Mouse (Mus musculus) thymus, postnatal 0 days (tissue): ENCODE data around the gene Lamc3. TPM values are rescaled to one million over a fixed set of nuclear protein-coding genes. Genes with fewer than 3 reads are reported as not detected.
A peak's percentile ranks its signal among the peaks of the same experiment; 100 is the strongest.
"Not testable (repeated sequence)": the region's sequence is repeated elsewhere in the genome, so short reads cannot be mapped to it uniquely, and the experiment has no call there.

Experiments used
- DNase-seq: peaks from one replicate; pipeline ENCODE4 v3.0.0-alpha.2; 2015; ENCODE audit warnings: low spot score
- polyA plus RNA-seq: library from polyadenylated mRNA; unstranded; fragments of >200 nt; fragmentation: Nextera tagmentation; extraction: Ambion mirVana; gene quantifications from 2 replicates; pipeline ENCODE4 v1.2.1, GENCODE M21; 2015

Gene Lamc3
- polyA plus RNA-seq, 1 experiment from 2014 or later: 0.21 TPM

GRCm38 (mm10) chr2:31874290-31874855 lies 12.7 kb upstream of the Lamc3 start:
- DNase-seq: no peak

GRCm38 (mm10) chr2:31876446-31876845 lies 10.6 kb upstream of the Lamc3 start:
- DNase-seq: no peak

DNA sequence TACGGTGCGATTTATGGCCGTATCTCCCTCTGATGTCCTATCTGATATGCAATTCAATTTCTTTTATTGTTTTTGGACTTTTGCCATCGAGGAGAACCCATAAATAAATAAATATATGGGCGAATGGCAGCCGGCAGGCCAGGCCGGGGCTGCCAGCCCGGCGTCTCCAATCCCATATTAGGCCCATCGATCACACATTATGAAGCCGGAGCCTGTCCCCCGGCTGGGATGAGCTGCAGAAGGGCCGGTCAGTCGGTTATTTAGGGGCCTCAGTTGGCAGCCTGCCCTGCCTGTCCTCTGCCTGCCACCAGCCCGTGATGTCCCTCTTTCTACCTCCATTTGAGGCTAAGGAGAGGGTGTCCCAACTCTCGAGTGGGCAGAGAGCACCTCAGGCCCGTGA lies 8.5 kb upstream of the Lamc3 start:
- no peak for DNase-seq

DNA sequence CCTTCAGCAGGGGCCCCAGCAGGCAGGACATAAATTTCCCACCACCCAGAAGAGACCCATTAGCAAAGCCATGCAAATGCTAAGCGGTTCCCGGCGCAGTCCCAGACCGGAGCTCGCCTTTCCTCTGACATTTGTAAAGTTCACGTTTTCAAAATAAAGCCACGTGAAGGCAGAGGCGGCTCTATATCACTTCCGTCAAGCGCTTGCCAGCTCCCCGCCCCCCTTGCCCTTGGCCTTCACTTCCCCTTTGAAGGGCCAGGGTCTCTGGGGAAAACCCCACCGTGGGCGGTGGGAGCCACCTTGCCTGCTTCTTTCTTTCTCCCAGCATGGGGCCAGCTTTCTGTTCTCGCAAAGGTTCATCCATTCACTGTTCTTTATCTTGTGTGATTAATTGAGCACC lies 6.2 kb upstream of the Lamc3 start:
- peak; percentile 27 for DNase-seq

GRCm38 (mm10) chr2:31883061-31883460 lies 4.0 kb upstream of the Lamc3 start:
- DNase-seq: no peak

GRCm38 (mm10) chr2:31884806-31885205 lies 2.3 kb upstream of the Lamc3 start:
- DNase-seq: peak; percentile 34

DNA sequence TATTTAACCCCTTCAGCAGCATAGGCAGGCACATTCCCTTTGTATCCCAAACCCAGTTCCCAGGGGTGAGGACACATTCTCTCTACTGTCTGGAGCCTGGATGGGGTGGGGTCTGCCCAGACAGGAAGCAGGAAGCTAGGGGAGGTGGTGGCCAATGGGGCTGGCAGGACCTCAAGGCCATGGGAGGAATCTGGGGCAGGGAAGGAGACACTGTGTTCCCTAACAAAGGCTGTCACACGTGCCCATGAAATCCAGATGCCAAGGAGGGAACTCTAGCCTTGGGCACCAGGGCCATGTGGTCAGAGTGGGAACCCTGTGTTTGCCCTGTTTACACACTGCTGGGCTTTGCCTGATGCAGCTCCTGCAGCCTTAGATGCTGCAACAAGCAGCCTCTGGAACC lies 1.8 kb downstream of the Lamc3 start:
- DNase-seq: no peak

DNA sequence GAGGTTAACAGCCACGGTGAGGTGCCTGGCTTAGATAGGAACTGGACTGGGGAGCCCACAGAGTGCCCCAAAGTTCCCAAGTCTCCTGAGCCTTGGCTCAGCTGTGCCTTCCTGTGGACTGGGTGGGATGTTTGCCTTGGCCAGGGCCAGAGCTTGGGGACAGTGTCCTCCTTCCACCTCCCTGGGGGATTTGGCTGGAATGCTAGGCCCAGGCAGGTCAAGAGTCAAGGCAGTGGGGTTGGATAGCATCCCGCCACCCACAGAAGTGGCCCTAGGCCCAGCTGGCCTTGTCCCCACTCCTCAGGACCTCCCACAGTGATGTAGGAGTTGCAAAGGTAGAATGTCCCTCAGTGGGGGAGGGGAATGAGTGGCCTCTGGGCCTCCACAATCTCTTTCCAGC lies 4.1 kb downstream of the Lamc3 start:
- DNase-seq: no peak

- no peak for DNase-seq
Observed at GRCm38 (mm10) chr2:31893110-31893669, 6.1 kb downstream of the Lamc3 start.

- DNase-seq: no peak
Observed at GRCm38 (mm10) chr2:31894221-31894870, 7.3 kb downstream of the Lamc3 start.

GRCm38 (mm10) chr2:31900932-31901331 lies 13.8 kb downstream of the Lamc3 start:
- DNase-seq: no peak

DNA sequence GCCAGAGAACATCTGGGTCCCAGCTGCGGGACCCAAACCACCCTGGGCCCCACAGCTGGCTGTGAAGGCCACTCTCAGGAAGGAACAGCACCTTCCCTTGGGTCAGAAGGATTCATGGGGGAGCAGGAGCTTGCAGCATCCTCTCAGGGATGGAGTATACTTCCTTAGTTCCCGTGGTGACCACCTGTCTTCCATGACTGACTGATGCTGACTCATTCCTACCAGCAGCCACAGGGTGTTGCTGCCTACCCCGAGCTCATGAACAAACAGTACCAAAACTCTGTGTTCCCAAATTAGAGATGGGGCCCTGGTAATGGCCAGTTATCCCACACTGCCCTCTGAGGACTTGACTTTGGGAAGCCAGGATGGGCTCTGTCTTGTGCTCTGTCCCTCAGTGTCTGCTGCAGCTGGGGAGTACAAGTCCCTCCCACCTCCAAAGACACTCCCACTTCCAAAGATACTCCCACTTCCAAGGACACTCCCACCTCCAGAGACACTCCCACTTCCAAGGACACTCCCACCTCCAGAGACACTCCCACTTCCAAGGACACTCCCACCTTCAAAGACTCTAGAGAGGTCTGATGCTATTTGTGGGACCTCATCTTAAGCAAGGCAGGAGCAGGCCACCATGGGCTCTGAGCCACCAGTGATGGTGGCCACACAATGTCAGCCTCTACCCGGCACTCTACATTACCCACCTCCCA lies 14.7 kb downstream of the Lamc3 start:
- no peak for DNase-seq

DNA sequence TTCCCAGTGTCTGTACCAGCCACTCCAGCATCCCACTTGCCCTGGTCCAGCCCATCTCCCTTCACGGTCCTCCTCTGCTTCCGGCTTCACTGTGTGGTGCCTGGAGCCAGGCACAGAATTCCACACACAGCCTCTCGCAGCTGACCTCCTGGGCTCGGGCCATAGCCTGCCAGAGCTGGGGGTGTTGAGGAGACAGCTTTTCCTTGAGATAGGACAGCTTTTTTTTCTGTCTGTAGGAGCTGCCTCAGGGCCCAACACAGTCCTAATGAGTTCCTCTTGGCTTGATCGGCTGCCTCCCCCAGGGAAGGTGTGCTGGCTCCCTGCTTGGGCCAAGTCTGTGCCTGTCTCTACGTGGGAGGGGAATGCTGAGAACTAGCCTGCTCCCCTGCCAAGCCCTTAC lies 17.0 kb downstream of the Lamc3 start:
- DNase-seq: no peak

DNA sequence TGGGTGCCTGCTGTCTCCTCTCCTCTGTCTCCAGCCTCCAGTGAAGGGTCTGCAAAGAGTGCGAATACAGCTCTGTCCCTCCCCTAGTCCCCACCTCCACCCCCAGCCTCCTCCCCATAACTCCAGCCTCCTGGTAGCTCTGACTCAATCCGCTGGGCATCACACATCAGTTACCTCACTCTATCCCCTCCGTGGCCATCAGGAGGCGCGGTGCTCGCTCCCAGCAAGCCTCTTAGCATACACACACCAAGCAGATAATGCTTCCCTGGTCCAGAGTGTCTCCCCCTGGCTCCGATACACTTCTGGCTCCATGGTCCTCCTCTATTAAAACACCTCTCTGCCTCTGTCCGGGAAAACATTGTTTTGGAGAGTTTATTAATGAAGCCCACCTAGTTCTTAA lies 17.5 kb downstream of the Lamc3 start:
- DNase-seq: no peak

GRCm38 (mm10) chr2:31905682-31906081 lies 18.6 kb downstream of the Lamc3 start:
- DNase-seq: no peak

DNA sequence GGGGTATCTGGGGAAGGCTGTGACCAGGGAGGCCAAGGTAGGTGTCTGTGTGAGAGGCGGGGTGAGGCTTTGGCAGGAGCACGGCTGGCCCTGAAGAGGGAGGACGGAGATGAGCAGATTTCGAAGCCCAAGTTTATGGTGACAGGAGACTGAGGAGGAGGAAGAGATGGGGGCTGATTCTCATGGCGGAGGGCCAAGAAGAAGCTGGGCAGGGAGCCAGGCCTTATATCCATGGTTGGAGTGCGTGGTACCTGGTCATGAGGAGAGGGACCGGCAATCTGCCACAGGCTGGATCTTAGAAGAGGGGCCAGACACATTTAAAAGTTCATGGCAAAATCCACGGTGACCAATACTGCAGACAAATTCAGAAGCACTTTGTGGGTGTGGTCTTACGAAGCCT lies 19.3 kb downstream of the Lamc3 start:
- no peak for DNase-seq

- no peak for DNase-seq
Observed at GRCm38 (mm10) chr2:31912575-31912974, 25.5 kb downstream of the Lamc3 start.

DNA sequence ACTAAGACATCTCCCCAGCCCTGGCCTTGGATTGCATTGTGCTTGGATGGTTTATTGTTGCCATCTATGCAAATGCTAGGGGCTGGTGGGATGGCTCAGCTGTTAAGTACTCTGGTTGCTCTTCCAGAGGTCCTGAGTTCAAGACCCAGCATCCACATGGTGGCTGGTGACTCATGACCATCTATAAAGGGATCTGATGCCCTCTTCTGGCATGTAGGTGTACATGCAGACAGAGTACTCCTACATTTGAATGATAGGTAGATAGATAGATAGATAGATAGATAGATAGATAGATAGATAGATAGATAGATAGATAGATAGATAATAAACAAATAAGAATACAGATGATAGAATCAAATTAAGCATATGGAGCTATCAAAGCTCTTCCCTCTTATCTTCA lies 27.1 kb downstream of the Lamc3 start:
- DNase-seq: not testable (repeated sequence)

- peak; percentile 67 for DNase-seq
Observed at GRCm38 (mm10) chr2:31915112-31915511, 28.0 kb downstream of the Lamc3 start.

GRCm38 (mm10) chr2:31917636-31918035 lies 30.5 kb downstream of the Lamc3 start:
- peak; percentile 60 for DNase-seq

- DNase-seq: no peak
Observed at GRCm38 (mm10) chr2:31923645-31924044, 36.6 kb downstream of the Lamc3 start.

GRCm38 (mm10) chr2:31924811-31925210 lies 37.7 kb downstream of the Lamc3 start:
- DNase-seq: peak; percentile 7

- DNase-seq: no peak
Observed at GRCm38 (mm10) chr2:31925936-31926335, 38.8 kb downstream of the Lamc3 start.
